Mouse (Mus musculus) hindbrain, embryonic 10.5 days (tissue): ENCODE data around the gene Kctd17. TPM values are rescaled to one million over a fixed set of nuclear protein-coding genes. Genes with fewer than 3 reads are reported as not detected.
A peak's percentile ranks its signal among the peaks of the same experiment; 100 is the strongest.

Experiments used
- DNase-seq: peaks from one replicate; pipeline ENCODE4 v3.0.0-alpha.2; 2017; ENCODE audit warnings: low spot score
- H3K27ac ChIP-seq: fragments of 300-500 bp; sonication (generic); 2 replicates; pipeline ENCODE4 v1.5.1; 2016; ENCODE audit warnings: mild to moderate bottlenecking, moderate library complexity
- H3K27me3 ChIP-seq: fragments of 300-500 bp; sonication (generic); 2 replicates; pipeline ENCODE4 v1.6.1; 2016; ENCODE audit warnings: mild to moderate bottlenecking; ENCODE audit not compliant: poor library complexity, insufficient read depth, severe bottlenecking
- H3K36me3 ChIP-seq: fragments of 300-500 bp; sonication (generic); 2 replicates; pipeline ENCODE4 v1.6.1; 2016; ENCODE audit warnings: mild to moderate bottlenecking, moderate library complexity
- H3K4me1 ChIP-seq: fragments of 300-500 bp; sonication (generic); replicated peaks from 2 replicates; pipeline ENCODE4 v1.6.1; 2016; ENCODE audit warnings: mild to moderate bottlenecking
- H3K4me3 ChIP-seq: fragments of 300-500 bp; sonication (generic); 2 replicates; pipeline ENCODE4 v1.5.1; 2016; ENCODE audit warnings: mild to moderate bottlenecking, moderate library complexity
- H3K9me3 ChIP-seq: fragments of 300-500 bp; sonication (generic); 2 replicates; pipeline ENCODE4 v1.6.1; 2016; ENCODE audit warnings: mild to moderate bottlenecking, moderate library complexity
- WGBS: fragments of 180-500 bp; shearing (Covaris S2); methylation state at CpG from one replicate; pipeline ENCODE4 v1.1.7; 2016; 5-methylcytosine and 5-hydroxymethylcytosine counted together
- polyA plus RNA-seq: library from polyadenylated mRNA; unstranded; fragments of >200 nt; fragmentation: Nextera tagmentation; extraction: Ambion mirVana; gene quantifications from 2 replicates; pipeline ENCODE4 v1.2.1, GENCODE M21; 2016

The Kctd17 gene
- polyA plus RNA-seq, 1 experiment from 2014 or later: 73.5 TPM

GRCm38 (mm10) chr15:78422046-78422956 lies 6.1 kb upstream of the Kctd17 start:
- Histone ChIP-seq H3K9me3 (no peaks in the 10 kb centered on the region), H3K27me3 (peaks cover 3% of the 10 kb centered on the region; the same call in 1 of the 2 replicates), H3K4me1 (peaks cover 10% of the 10 kb centered on the region), H3K27ac (no peak overlapping the region), H3K36me3 (no peaks in the 10 kb centered on the region), H3K4me3 (no peak overlapping the region)
- 16% methylated on average over 16 of the region's 16 CpGs for WGBS
- peak; percentile 85 for DNase-seq

- no peaks in the 10 kb centered on the region for H3K36me3 ChIP-seq
- no peaks in the 10 kb centered on the region for H3K9me3 ChIP-seq
- no peak overlapping the region for H3K27ac ChIP-seq
- peaks cover 25% of the 10 kb centered on the region for H3K4me1 ChIP-seq
- WGBS: 25% methylated on average over 11 of the region's 11 CpGs
- H3K4me3 ChIP-seq: no peak overlapping the region
- H3K27me3 ChIP-seq: peaks cover 3% of the 10 kb centered on the region; the same call in 1 of the 2 replicates
- DNase-seq: no peak
These were observed 3.9 kb upstream of the Kctd17 start for GRCm38 (mm10) chr15:78424507-78424906.

- peaks cover 32% of the 10 kb centered on the region for H3K4me1 ChIP-seq
- no peak overlapping the region for H3K27ac ChIP-seq
- peaks cover under 1% of the 10 kb centered on the region; the same call in 1 of the 2 replicates for H3K36me3 ChIP-seq
- H3K9me3 ChIP-seq: no peaks in the 10 kb centered on the region
- H3K27me3 ChIP-seq: peaks cover 3% of the 10 kb centered on the region; the same call in 1 of the 2 replicates
- no peak for DNase-seq
- WGBS: 70% methylated on average over 4 of the region's 4 CpGs
- H3K4me3 ChIP-seq: no peak overlapping the region
These were observed 3.1 kb upstream of the Kctd17 start for GRCm38 (mm10) chr15:78425230-78425629.

DNA sequence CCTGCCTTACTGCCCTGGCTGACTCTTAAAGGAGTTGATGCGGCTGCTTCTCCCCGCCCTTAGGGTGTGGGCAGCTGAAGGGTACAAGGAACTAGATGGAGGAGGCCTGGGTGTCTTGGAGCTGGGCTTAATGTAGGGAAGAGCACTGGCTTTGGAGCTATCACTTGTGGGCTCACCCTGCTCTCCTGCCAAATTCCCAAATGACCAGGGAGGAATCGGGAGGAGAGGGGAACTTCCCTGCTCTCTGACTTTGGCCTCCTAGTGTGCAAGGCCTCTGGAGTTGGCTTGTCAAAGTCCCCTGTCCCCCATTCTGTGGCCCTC lies 735 bp downstream of the Kctd17 start:
- Histone ChIP-seq H3K36me3 (peaks cover 39% of the 10 kb centered on the region), H3K9me3 (no peaks in the 10 kb centered on the region), H3K4me3 (peak overlapping the region; percentile 83), H3K4me1 (peaks cover 59% of the 10 kb centered on the region), H3K27me3 (no peaks in the 10 kb centered on the region), H3K27ac (peak overlapping the region; percentile 93)
- no peak for DNase-seq
- 3% methylated on average over 3 of the region's 3 CpGs for WGBS

- peak overlapping the region; percentile 93 for H3K27ac ChIP-seq
- WGBS: 82% methylated on average over 13 of the region's 13 CpGs
- H3K36me3 ChIP-seq: peaks cover 44% of the 10 kb centered on the region
- peak overlapping the region; percentile 83 for H3K4me3 ChIP-seq
- H3K27me3 ChIP-seq: no peaks in the 10 kb centered on the region
- H3K4me1 ChIP-seq: peaks cover 68% of the 10 kb centered on the region
- no peaks in the 10 kb centered on the region for H3K9me3 ChIP-seq
- no peak for DNase-seq
These were observed 1.7 kb downstream of the Kctd17 start for GRCm38 (mm10) chr15:78429871-78430622.

GRCm38 (mm10) chr15:78430874-78431273 lies 2.5 kb downstream of the Kctd17 start:
- H3K27me3 ChIP-seq: peaks cover 6% of the 10 kb centered on the region; the same call in 1 of the 2 replicates

GRCm38 (mm10) chr15:78431541-78432121 lies 3.3 kb downstream of the Kctd17 start:
- H3K9me3 ChIP-seq: no peaks in the 10 kb centered on the region
- peak overlapping the region; percentile 54 for H3K27ac ChIP-seq
- peaks cover 82% of the 10 kb centered on the region for H3K4me1 ChIP-seq
- DNase-seq: no peak
- H3K4me3 ChIP-seq: no peak overlapping the region
- peaks cover 9% of the 10 kb centered on the region; the same call in 1 of the 2 replicates for H3K27me3 ChIP-seq
- H3K36me3 ChIP-seq: peaks cover 53% of the 10 kb centered on the region
- 80% methylated on average over 7 of the region's 7 CpGs for WGBS

More at GRCm38 (mm10) chr15:78430874-78431273, 2.5 kb downstream of the Kctd17 start:
- Histone ChIP-seq H3K27ac (peak overlapping the region; percentile 54), H3K4me1 (peaks cover 74% of the 10 kb centered on the region), H3K9me3 (no peaks in the 10 kb centered on the region), H3K36me3 (peaks cover 50% of the 10 kb centered on the region), H3K4me3 (no peak overlapping the region)
- WGBS: 90% methylated on average over 10 of the region's 10 CpGs
- DNase-seq: no peak

- H3K4me3 ChIP-seq: no peak overlapping the region
- H3K27me3 ChIP-seq: peaks cover 26% of the 10 kb centered on the region
- WGBS: 23% methylated on average over 6 of the region's 6 CpGs
- H3K36me3 ChIP-seq: peaks cover 60% of the 10 kb centered on the region
- H3K4me1 ChIP-seq: peaks cover 95% of the 10 kb centered on the region
- no peaks in the 10 kb centered on the region for H3K9me3 ChIP-seq
- peak; percentile 82 for DNase-seq
- peak overlapping the region; percentile 87 for H3K27ac ChIP-seq
These were observed 6.6 kb downstream of the Kctd17 start for GRCm38 (mm10) chr15:78434896-78435520.

DNA sequence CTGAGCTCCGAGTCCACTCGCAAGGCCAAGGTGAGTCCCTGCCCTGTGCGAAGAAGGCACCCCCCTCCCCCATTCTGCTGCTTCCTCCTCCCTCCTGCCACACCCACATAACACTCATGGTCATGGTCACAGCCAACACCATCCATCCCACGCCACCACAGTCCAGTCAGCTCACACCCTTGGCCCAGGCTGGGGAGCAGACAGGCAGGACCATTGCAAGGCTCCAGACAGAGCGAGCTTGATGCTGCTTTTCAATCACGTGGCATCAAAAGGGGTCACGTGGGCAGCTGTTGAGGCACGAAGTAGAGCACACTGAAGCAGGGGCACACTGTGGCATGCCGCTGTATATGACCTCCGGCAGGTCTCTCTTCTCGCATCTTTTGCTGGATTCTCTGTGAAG lies 7.3 kb downstream of the Kctd17 start:
- H3K4me1 ChIP-seq: peaks cover 95% of the 10 kb centered on the region
- peaks cover 26% of the 10 kb centered on the region for H3K27me3 ChIP-seq
- no peaks in the 10 kb centered on the region for H3K9me3 ChIP-seq
- H3K27ac ChIP-seq: peak overlapping the region; percentile 87
- no peak overlapping the region for H3K4me3 ChIP-seq
- 75% methylated on average over 11 of the region's 11 CpGs for WGBS
- peaks cover 55% of the 10 kb centered on the region for H3K36me3 ChIP-seq
- no peak for DNase-seq

GRCm38 (mm10) chr15:78436380-78437192 lies 8.2 kb downstream of the Kctd17 start:
- WGBS: 6% methylated on average over 32 of the region's 32 CpGs
- Histone ChIP-seq H3K27ac (peak overlapping the region; percentile 87), H3K9me3 (no peaks in the 10 kb centered on the region), H3K4me1 (peaks cover 92% of the 10 kb centered on the region), H3K36me3 (peaks cover 46% of the 10 kb centered on the region), H3K27me3 (peaks cover 26% of the 10 kb centered on the region), H3K4me3 (peak overlapping the region; percentile 46)
- peak; percentile 71 for DNase-seq

DNA sequence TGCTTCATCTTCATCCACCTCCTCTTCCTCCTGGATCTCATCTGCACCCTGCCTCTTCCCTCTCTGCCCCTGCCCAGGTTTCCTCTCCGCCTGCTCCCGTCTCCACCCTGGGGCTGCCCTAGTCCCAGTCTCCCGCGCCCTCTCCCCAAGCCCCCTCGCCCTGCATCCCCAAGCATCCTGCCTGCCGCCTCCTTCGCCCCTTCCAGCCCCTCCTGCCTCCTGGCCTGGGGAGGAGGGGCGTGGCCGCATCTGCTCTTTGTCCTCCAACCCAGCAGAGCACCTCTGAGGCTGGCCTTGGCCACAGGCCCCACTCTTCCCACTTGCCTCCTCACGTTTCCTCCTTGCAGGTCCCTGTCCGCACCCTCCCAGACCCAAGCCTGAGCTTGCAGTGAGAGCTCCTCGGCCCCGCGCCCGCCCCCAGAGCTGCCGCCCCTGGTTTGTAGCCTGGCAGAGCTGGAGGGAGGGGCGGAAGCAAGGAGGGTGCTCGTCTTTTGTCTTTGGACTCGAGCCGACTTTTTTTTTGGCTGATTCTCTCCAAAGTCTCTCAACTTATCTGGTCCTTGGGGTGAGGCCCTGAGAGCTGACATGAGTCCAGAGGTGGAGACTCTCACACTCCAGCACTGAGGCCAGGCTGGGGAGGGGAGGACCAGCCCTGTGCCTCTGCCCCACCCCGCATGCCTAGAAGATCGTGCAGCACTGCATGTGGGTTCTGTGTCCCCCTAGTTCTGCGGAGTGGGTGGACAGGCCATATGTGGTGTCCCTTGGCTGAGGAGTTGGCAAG lies 9.1 kb downstream of the Kctd17 start:
- H3K27ac ChIP-seq: peak overlapping the region; percentile 87
- H3K36me3 ChIP-seq: peaks cover 38% of the 10 kb centered on the region
- 11% methylated on average over 23 of the region's 23 CpGs for WGBS
- H3K4me3 ChIP-seq: peak overlapping the region; percentile 46
- H3K27me3 ChIP-seq: peaks cover 26% of the 10 kb centered on the region
- peaks cover 89% of the 10 kb centered on the region for H3K4me1 ChIP-seq
- DNase-seq: peak; percentile 52
- no peaks in the 10 kb centered on the region for H3K9me3 ChIP-seq
